Mouse (Mus musculus) hindbrain, embryonic 10.5 days (tissue): ENCODE data around the gene Ttc25. TPM values are rescaled to one million over a fixed set of nuclear protein-coding genes. Genes with fewer than 3 reads are reported as not detected.
A peak's percentile ranks its signal among the peaks of the same experiment; 100 is the strongest.
"Not testable (repeated sequence)": the region's sequence is repeated elsewhere in the genome, so short reads cannot be mapped to it uniquely, and the experiment has no call there.

Experiments used
- DNase-seq: peaks from one replicate; pipeline ENCODE4 v3.0.0-alpha.2; 2017; ENCODE audit warnings: low spot score
- H3K27ac ChIP-seq: fragments of 300-500 bp; sonication (generic); 2 replicates; pipeline ENCODE4 v1.5.1; 2016; ENCODE audit warnings: mild to moderate bottlenecking, moderate library complexity
- H3K27me3 ChIP-seq: fragments of 300-500 bp; sonication (generic); 2 replicates; pipeline ENCODE4 v1.6.1; 2016; ENCODE audit warnings: mild to moderate bottlenecking; ENCODE audit not compliant: poor library complexity, insufficient read depth, severe bottlenecking
- H3K36me3 ChIP-seq: fragments of 300-500 bp; sonication (generic); 2 replicates; pipeline ENCODE4 v1.6.1; 2016; ENCODE audit warnings: mild to moderate bottlenecking, moderate library complexity
- H3K4me1 ChIP-seq: fragments of 300-500 bp; sonication (generic); replicated peaks from 2 replicates; pipeline ENCODE4 v1.6.1; 2016; ENCODE audit warnings: mild to moderate bottlenecking
- H3K4me3 ChIP-seq: fragments of 300-500 bp; sonication (generic); 2 replicates; pipeline ENCODE4 v1.5.1; 2016; ENCODE audit warnings: mild to moderate bottlenecking, moderate library complexity
- H3K9me3 ChIP-seq: fragments of 300-500 bp; sonication (generic); 2 replicates; pipeline ENCODE4 v1.6.1; 2016; ENCODE audit warnings: mild to moderate bottlenecking, moderate library complexity
- WGBS: fragments of 180-500 bp; shearing (Covaris S2); methylation state at CpG from one replicate; pipeline ENCODE4 v1.1.7; 2016; 5-methylcytosine and 5-hydroxymethylcytosine counted together
- polyA plus RNA-seq: library from polyadenylated mRNA; unstranded; fragments of >200 nt; fragmentation: Nextera tagmentation; extraction: Ambion mirVana; gene quantifications from 2 replicates; pipeline ENCODE4 v1.2.1, GENCODE M21; 2016

Gene Ttc25
- polyA plus RNA-seq, 1 experiment from 2014 or later: 3.2 TPM

DNA sequence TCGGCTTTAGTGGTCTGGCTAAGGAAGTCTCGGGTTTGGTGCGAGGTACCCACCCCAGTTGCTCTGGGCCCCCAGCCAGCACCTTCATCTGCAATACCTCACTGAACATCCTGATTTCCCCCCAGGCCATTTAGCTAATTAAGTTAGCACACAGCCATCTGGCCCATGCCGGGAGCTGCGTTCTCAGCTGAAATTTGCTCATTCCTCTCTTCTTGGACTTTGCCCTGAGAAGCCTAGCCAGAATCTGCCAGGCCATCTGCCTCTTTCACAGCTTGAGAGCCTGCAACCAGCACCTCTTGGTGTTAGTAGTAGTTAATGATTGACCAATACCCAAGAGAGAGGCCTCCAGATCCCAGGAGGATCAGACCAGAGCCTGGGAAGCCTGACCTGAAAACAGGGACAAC, 27.2 kb upstream of the Ttc25 start:
- peaks cover 11% of the 10 kb centered on the region; the same call in 1 of the 2 replicates for H3K4me1 ChIP-seq
- H3K27ac ChIP-seq: no peak overlapping the region
- WGBS: 83% methylated on average over 5 of the region's 5 CpGs
- H3K4me3 ChIP-seq: no peak overlapping the region
- H3K27me3 ChIP-seq: no peaks in the 10 kb centered on the region
- DNase-seq: no peak
- H3K36me3 ChIP-seq: peaks cover 100% of the 10 kb centered on the region
- H3K9me3 ChIP-seq: no peaks in the 10 kb centered on the region

- DNase-seq: no peak
- H3K27me3 ChIP-seq: no peaks in the 10 kb centered on the region
- no peak overlapping the region for H3K27ac ChIP-seq
- H3K36me3 ChIP-seq: peaks cover 100% of the 10 kb centered on the region
- peaks cover 13% of the 10 kb centered on the region for H3K4me1 ChIP-seq
- no peak overlapping the region for H3K4me3 ChIP-seq
- WGBS: 76% methylated on average over 7 of the region's 7 CpGs
- H3K9me3 ChIP-seq: no peaks in the 10 kb centered on the region
These were observed 26.2 kb upstream of the Ttc25 start for GRCm38 (mm10) chr11:100519188-100519587.

GRCm38 (mm10) chr11:100520838-100521237, 24.6 kb upstream of the Ttc25 start:
- Histone ChIP-seq H3K27ac (no peak overlapping the region), H3K4me1 (peaks cover 29% of the 10 kb centered on the region), H3K9me3 (no peaks in the 10 kb centered on the region), H3K27me3 (no peaks in the 10 kb centered on the region), H3K36me3 (peaks cover 94% of the 10 kb centered on the region), H3K4me3 (no peak overlapping the region)
- WGBS: 82% methylated on average over 15 of the region's 15 CpGs
- no peak for DNase-seq

DNA sequence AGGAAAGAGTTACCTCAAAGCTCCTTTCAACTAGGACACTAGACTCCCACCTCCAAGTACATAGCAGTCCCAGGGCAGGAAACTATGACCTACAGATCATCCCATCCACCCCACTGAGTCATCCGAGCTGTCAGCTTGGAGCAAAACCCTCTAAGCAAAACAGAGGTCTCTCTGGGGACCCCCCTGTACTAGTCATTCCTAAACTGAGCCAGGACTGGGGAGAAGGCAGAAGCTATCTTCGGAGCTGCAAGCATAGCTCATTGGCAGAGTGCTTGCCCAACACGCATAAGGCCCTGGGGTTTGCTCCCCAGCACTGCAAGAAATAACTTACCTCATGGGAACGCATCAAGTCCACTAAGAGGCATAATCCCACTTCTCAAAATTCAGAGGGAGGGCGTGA, 21.0 kb upstream of the Ttc25 start:
- Histone ChIP-seq H3K9me3 (no peaks in the 10 kb centered on the region), H3K36me3 (peaks cover 59% of the 10 kb centered on the region), H3K27me3 (no peaks in the 10 kb centered on the region), H3K4me1 (peaks cover 47% of the 10 kb centered on the region), H3K27ac (no peak overlapping the region), H3K4me3 (peak overlapping the region; percentile 86; the same call in 1 of the 2 replicates)
- 85% methylated on average over 5 of the region's 5 CpGs for WGBS
- no peak for DNase-seq

GRCm38 (mm10) chr11:100524987-100525630, 20.3 kb upstream of the Ttc25 start:
- DNase-seq: no peak

GRCm38 (mm10) chr11:100526052-100526816, 19.2 kb upstream of the Ttc25 start:
- Histone ChIP-seq H3K36me3 (peaks cover 40% of the 10 kb centered on the region), H3K27me3 (no peaks in the 10 kb centered on the region), H3K27ac (peak overlapping the region; percentile 95), H3K4me1 (peaks cover 43% of the 10 kb centered on the region), H3K9me3 (no peaks in the 10 kb centered on the region), H3K4me3 (peak overlapping the region; percentile 86)
- DNase-seq: peak; percentile 31
- whole genome bisulfite sequencing: 5% methylated on average over 15 of the region's 15 CpGs

More at GRCm38 (mm10) chr11:100524987-100525630, 20.3 kb upstream of the Ttc25 start:
- WGBS: 41% methylated on average over 11 of the region's 11 CpGs
- Histone ChIP-seq H3K36me3 (peaks cover 51% of the 10 kb centered on the region), H3K4me1 (peaks cover 43% of the 10 kb centered on the region), H3K4me3 (peak overlapping the region; percentile 86), H3K27me3 (no peaks in the 10 kb centered on the region), H3K27ac (peak overlapping the region; percentile 95), H3K9me3 (no peaks in the 10 kb centered on the region)

DNA sequence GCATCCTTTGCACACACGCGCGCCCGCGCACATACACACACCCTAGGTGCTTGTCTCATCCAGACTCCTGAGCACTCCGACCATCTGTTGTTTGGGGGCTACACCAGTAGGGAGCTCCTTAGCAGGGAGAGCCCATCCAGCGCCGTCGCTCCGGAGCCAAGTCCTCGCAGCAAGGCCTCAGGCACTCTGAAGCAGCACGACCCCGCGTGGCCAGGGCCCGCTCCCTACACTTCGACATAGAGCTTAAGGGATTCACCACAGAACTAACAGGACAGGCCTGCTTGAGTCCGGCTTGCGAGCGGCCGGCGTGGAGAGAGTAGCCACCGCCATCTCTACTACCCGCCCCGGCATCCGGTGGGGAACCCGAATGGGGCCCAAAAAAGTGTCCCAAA, 18.3 kb upstream of the Ttc25 start:
- WGBS: 0% methylated on average over 26 of the region's 26 CpGs
- H3K4me1 ChIP-seq: peaks cover 43% of the 10 kb centered on the region
- peak overlapping the region; percentile 95 for H3K27ac ChIP-seq
- no peaks in the 10 kb centered on the region for H3K9me3 ChIP-seq
- DNase-seq: peak; percentile 79
- H3K27me3 ChIP-seq: no peaks in the 10 kb centered on the region
- peak overlapping the region; percentile 86 for H3K4me3 ChIP-seq
- peaks cover 32% of the 10 kb centered on the region for H3K36me3 ChIP-seq

DNA sequence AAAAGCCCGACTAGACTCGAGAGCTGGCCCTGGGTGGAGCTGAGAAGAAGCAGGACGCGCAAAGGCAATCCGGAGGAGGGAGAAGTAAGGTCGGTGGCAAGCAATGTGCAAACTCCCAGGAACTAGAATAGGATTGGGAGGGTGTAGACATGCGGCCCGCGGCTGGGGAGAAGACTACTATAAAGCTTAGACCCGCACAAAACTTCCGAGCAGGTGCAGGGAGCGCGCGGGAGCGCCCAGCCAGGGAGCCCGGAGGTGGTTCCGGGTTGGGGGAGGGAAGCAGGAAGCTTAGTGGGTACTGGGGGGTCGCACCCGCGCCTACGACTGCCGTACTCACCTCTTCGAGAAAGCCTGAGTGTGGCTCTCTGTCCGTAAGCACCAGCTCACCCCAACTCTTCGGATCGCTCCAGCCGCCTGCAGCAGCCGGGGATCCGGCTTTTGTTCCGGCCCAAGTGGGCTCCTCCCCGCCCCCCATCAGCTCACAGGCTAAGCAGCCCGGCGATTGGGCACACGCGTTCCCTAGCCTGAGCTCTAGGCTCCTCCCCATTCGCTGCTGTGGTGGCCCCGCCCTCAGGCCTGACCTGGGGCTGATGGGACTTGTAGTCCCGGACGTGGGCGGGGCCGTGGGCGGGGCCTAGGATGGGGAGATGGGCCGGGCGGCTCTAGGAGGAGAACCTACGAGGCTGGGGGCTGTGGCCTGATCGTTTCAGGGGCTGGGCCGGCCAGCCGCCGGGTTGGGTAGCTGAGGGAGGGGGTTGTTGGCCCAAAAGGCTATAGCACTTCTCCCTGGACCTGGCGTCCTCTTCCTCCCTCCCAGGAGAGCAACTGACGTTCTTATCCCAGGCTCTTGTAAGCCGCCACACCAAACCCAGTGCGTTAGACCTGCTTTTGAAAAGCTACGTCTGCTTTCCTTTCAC, 17.7 kb upstream of the Ttc25 start, which contains the start of gene Acly:
TSS of gene Acly (minus strand) at position 543 of the 917 bp plus-strand sequence.
- peak within 1 kb of the TSS; percentile 95 for H3K27ac ChIP-seq
- H3K4me3 ChIP-seq: peak within 1 kb of the TSS; percentile 86
- no peaks in the 10 kb centered on the region for H3K9me3 ChIP-seq
- peak; percentile 99 for DNase-seq
- no peaks in the 10 kb centered on the region for H3K27me3 ChIP-seq
- H3K4me1 ChIP-seq: peaks cover 43% of the 10 kb centered on the region
- WGBS: under 1% methylated on average over 54 of the region's 54 CpGs
- peaks cover 25% of the 10 kb centered on the region for H3K36me3 ChIP-seq

DNA sequence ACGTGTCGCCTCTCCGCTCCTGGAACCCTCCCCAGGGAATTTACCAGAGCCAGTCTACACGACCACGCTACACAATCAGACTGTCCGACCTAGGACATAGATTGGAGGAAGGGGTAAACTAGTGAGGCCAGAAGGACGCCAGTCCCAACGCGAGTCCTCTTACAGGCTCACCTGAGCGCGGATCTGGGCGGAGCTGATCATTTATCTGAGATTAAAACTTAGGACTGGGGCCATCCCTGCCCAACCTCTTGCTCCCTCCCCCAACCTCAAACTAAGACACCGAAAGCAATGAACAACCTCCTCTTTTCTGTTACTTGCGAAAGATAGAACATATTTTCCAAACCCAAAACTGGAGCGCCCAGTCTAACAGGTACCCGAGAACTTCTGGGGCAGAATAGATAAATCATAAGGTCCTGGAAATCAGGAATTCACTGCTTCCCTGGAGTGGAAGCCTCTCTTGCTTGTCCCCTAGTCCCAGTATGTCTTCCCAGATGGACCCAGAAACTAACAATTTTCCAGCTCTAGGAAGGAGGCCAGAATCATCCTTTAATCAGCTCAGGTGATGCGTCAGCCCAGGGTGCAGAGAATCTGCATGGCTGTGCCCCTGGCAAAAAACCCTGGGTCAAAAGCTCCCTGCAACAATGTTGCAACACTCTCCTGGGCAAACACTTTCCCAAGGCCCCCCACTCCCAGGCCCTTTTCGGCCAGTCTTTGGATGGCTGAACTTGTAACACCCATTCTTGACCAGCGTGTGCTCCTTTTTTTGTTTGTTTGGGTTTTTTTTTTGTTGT, 16.8 kb upstream of the Ttc25 start:
- peaks cover 17% of the 10 kb centered on the region for H3K36me3 ChIP-seq

GRCm38 (mm10) chr11:100533871-100534270, 11.5 kb upstream of the Ttc25 start:
- DNase-seq: no peak
- no peak overlapping the region for H3K4me3 ChIP-seq
- 64% methylated on average over 6 of the region's 6 CpGs for WGBS
- H3K4me1 ChIP-seq: peaks cover 4% of the 10 kb centered on the region; the same call in 1 of the 2 replicates
- H3K27me3 ChIP-seq: no peaks in the 10 kb centered on the region
- no peaks in the 10 kb centered on the region for H3K36me3 ChIP-seq
- H3K9me3 ChIP-seq: no peaks in the 10 kb centered on the region
- H3K27ac ChIP-seq: no peak overlapping the region

More for the DNA sequence above, 16.8 kb upstream of the Ttc25 start:
- Histone ChIP-seq H3K4me1 (peaks cover 43% of the 10 kb centered on the region), H3K27me3 (no peaks in the 10 kb centered on the region), H3K27ac (peak overlapping the region; percentile 95), H3K4me3 (peak overlapping the region; percentile 86), H3K9me3 (no peaks in the 10 kb centered on the region)
- DNase-seq: no peak
- 22% methylated on average over 19 of the region's 19 CpGs for WGBS

GRCm38 (mm10) chr11:100534411-100534810, 11.0 kb upstream of the Ttc25 start:
- WGBS: 82% methylated on average over 2 of the region's 2 CpGs
- not testable (repeated sequence) for DNase-seq, H3K4me1 ChIP-seq, H3K4me3 ChIP-seq, H3K36me3 ChIP-seq, H3K9me3 ChIP-seq, H3K27me3 ChIP-seq, H3K27ac ChIP-seq

- DNase-seq, H3K9me3 ChIP-seq, H3K27me3 ChIP-seq, H3K27ac ChIP-seq, H3K36me3 ChIP-seq, H3K4me3 ChIP-seq, H3K4me1 ChIP-seq: not testable (repeated sequence)
- WGBS: 83% methylated on average over 6 of the region's 6 CpGs
These were observed 10.6 kb upstream of the Ttc25 start for GRCm38 (mm10) chr11:100534821-100535220.
